Mouse (Mus musculus) embryonic stem cell, embryonic (primary cell): ENCODE measurements around the gene Ston1.

Experiments used
- CTCF ChIA-PET, 4 experiments: fragments of 300-600 bp in 2 of 4; fragments of 350-600 bp in 2 of 4; sonication (Branson Sonifier 250); formaldehyde crosslinking; loops; one replicate each; lab custom pipeline; 2022; ENCODE audit warnings: inconsistent platforms in 2 of 4; lab: Charles Lee
- POLR2A ChIA-PET, 4 experiments: fragments of 300-600 bp in 2 of 4; fragments of 350-600 bp in 2 of 4; sonication (Branson Sonifier 250); formaldehyde crosslinking; loops; one replicate each; lab custom pipeline; 2022; ENCODE audit warnings: antibody characterized with exemption in 4 of 4, inconsistent platforms in 1 of 4; lab: Charles Lee

The Ston1 gene

GRCm38 (mm10) chr17:88629931-88630553 lies 32.6 kb downstream of the Ston1 start:
- CTCF ChIA-PET: interaction anchor here in 3 of 4 experiments (0.5 to 2.3 kb wide), 4 partner anchors 11 to 436 kb away, joined by 3 to 9 read pairs (median 4); no protein-coding TSS in a partner anchor
- POLR2A ChIA-PET: interaction anchor here in 3 of 4 experiments (1.3 to 1.7 kb wide), 3 partner anchors 11 to 80 kb away, joined by 3 to 6 read pairs (median 3); no protein-coding TSS in a partner anchor

- CTCF ChIA-PET: interaction anchor here in 2 of 4 experiments (0.5 to 2.3 kb wide), 3 partner anchors 11 to 372 kb away, joined by 3 to 9 read pairs (median 5); no protein-coding TSS in a partner anchor
- POLR2A ChIA-PET: interaction anchor here in 1 of 4 experiments (1.4 kb wide), 1 partner anchor 18 kb away, joined by 3 read pairs; no protein-coding TSS in a partner anchor
Observed at GRCm38 (mm10) chr17:88630554-88630948, 33.1 kb downstream of the Ston1 start.

GRCm38 (mm10) chr17:88632631-88633030 lies 35.1 kb downstream of the Ston1 start:
- POLR2A ChIA-PET: interaction anchor here in 1 of 4 experiments (0.6 to 1.1 kb wide), 4 partner anchors 8 to 376 kb away, joined by 3 to 6 read pairs (median 3); no protein-coding TSS in a partner anchor
- CTCF ChIA-PET: interaction anchor here in 1 of 4 experiments (1.0 kb wide), 1 partner anchor 8 kb away, joined by 3 read pairs; no protein-coding TSS in a partner anchor

GRCm38 (mm10) chr17:88636076-88636475 lies 38.6 kb downstream of the Ston1 start:
- POLR2A ChIA-PET: interaction anchor here (0.7 to 1.9 kb wide), 16 partner anchors 9 to 530 kb away, joined by 3 to 8 read pairs (median 4); partner anchors contain the start of gene Ppp1r21 (in 2 of the 4)
- CTCF ChIA-PET: interaction anchor here in 3 of 4 experiments (0.6 to 1.6 kb wide), 11 partner anchors 9 to 380 kb away, joined by 3 to 9 read pairs (median 4); no protein-coding TSS in a partner anchor

- ChIA-PET POLR2A (interaction anchor here (0.7 to 1.9 kb wide), 17 partner anchors 9 to 530 kb away, joined by 3 to 8 read pairs (median 3); partner anchors contain the start of gene Ppp1r21 (in 2 of the 4)), CTCF (interaction anchor here in 3 of 4 experiments (0.6 to 1.6 kb wide), 13 partner anchors 8 to 381 kb away, joined by 3 to 9 read pairs (median 4); no protein-coding TSS in a partner anchor)
Observed at GRCm38 (mm10) chr17:88636587-88636986, 39.1 kb downstream of the Ston1 start.

GRCm38 (mm10) chr17:88641012-88641411 lies 43.5 kb downstream of the Ston1 start:
- CTCF ChIA-PET: interaction anchor here (0.6 to 1.9 kb wide), 41 partner anchors 8 to 1421 kb away, joined by 3 to 9 read pairs (median 4); partner anchors contain the start of genes Ppp1r21 (in 1 of the 4) and Ston1 (in 1 of the 4)
- POLR2A ChIA-PET: interaction anchor here in 3 of 4 experiments (0.6 to 1.2 kb wide), 11 partner anchors 9 to 477 kb away, joined by 3 to 6 read pairs (median 3); partner anchors contain the start of gene Ppp1r21 (in 1 of the 3)

- CTCF ChIA-PET: interaction anchor here in 3 of 4 experiments (0.7 to 1.9 kb wide), 16 partner anchors 10 to 996 kb away, joined by 3 to 9 read pairs (median 6); partner anchors contain the start of gene Ston1 (in 1 of the 3)
- POLR2A ChIA-PET: interaction anchor here in 2 of 4 experiments (0.5 to 1.2 kb wide), 3 partner anchors 33 to 600 kb away, joined by 3 to 5 read pairs (median 3); no protein-coding TSS in a partner anchor
Observed at GRCm38 (mm10) chr17:88641836-88642235, 44.4 kb downstream of the Ston1 start.

GRCm38 (mm10) chr17:88644876-88645275 lies 47.4 kb downstream of the Ston1 start:
- ChIA-PET CTCF (interaction anchor here in 1 of 4 experiments (1.5 kb wide), 1 partner anchor 8 kb away, joined by 4 read pairs; no protein-coding TSS in a partner anchor), POLR2A (interaction anchor here in 2 of 4 experiments (0.6 kb wide), 2 partner anchors 300 to 1422 kb away, joined by 3 to 4 read pairs; no protein-coding TSS in a partner anchor)

GRCm38 (mm10) chr17:88645299-88645698 lies 47.8 kb downstream of the Ston1 start:
- ChIA-PET CTCF (interaction anchor here in 2 of 4 experiments (0.8 to 1.5 kb wide), 3 partner anchors 9 to 74 kb away, joined by 3 to 5 read pairs (median 4); no protein-coding TSS in a partner anchor), POLR2A (interaction anchor here in 1 of 4 experiments (1.2 kb wide), 1 partner anchor 9 kb away, joined by 3 read pairs; no protein-coding TSS in a partner anchor)

- CTCF ChIA-PET: no interaction called here
Observed at GRCm38 (mm10) chr17:88647149-88647548, 49.7 kb downstream of the Ston1 start.

GRCm38 (mm10) chr17:88652010-88652409 lies 54.5 kb downstream of the Ston1 start:
- POLR2A ChIA-PET: no interaction called here
- CTCF ChIA-PET: interaction anchor here in 2 of 4 experiments (0.6 to 1.6 kb wide), 9 partner anchors 9 to 402 kb away, joined by 3 to 5 read pairs (median 3); no protein-coding TSS in a partner anchor

More at GRCm38 (mm10) chr17:88647149-88647548, 49.7 kb downstream of the Ston1 start:
- POLR2A ChIA-PET: no interaction called here

- CTCF ChIA-PET: interaction anchor here in 1 of 4 experiments (1.6 kb wide), 2 partner anchors 8 to 114 kb away, joined by 3 to 4 read pairs; no protein-coding TSS in a partner anchor
- POLR2A ChIA-PET: no interaction called here
Observed at GRCm38 (mm10) chr17:88652702-88653374, 55.4 kb downstream of the Ston1 start.

- CTCF ChIA-PET: interaction anchor here in 1 of 4 experiments (0.9 kb wide), 1 partner anchor 29 kb away, joined by 4 read pairs; no protein-coding TSS in a partner anchor
- POLR2A ChIA-PET: interaction anchor here in 1 of 4 experiments (0.6 kb wide), 1 partner anchor 679 kb away, joined by 6 read pairs; no protein-coding TSS in a partner anchor
Observed at GRCm38 (mm10) chr17:88653375-88653769, 55.9 kb downstream of the Ston1 start.

- POLR2A ChIA-PET: no interaction called here
- CTCF ChIA-PET: interaction anchor here in 1 of 4 experiments (0.7 kb wide), 1 partner anchor 89 kb away, joined by 4 read pairs; no protein-coding TSS in a partner anchor
Observed at GRCm38 (mm10) chr17:88658510-88658909, 61.0 kb downstream of the Ston1 start.

GRCm38 (mm10) chr17:88666076-88666475 lies 68.6 kb downstream of the Ston1 start:
- POLR2A ChIA-PET: no interaction called here
- CTCF ChIA-PET: interaction anchor here in 1 of 4 experiments (0.6 kb wide), 1 partner anchor 31 kb away, joined by 3 read pairs; no protein-coding TSS in a partner anchor

- POLR2A ChIA-PET: no interaction called here
Observed at GRCm38 (mm10) chr17:88668452-88668851, 71.0 kb downstream of the Ston1 start, which contains the start of gene Gtf2a1l. Gtf2a1l (plus strand) TSS chr17:88668660.

GRCm38 (mm10) chr17:88669921-88670320 lies 72.4 kb downstream of the Ston1 start:
- ChIA-PET CTCF (no interaction called here), POLR2A (no interaction called here)

More at GRCm38 (mm10) chr17:88668452-88668851, 71.0 kb downstream of the Ston1 start, which contains the start of gene Gtf2a1l:
- CTCF ChIA-PET: no interaction called here
